Mouse (Mus musculus): Measurements from ENCODE around the gene Olfr1121.

- TF ChIP-seq EP300 (IDR thresholded peaks at IDR 0.05) (no peak), CTCF (IDR thresholded peaks at IDR 0.05) (no peak)
Measured at GRCm38 (mm10) chr2:87416335-87416734, 46.6 kb downstream of the Olfr1121 start, which contains the start of gene Olfr1123.
